Mouse (Mus musculus): ENCODE measurements around the gene Palld.

The Palld gene

DNA sequence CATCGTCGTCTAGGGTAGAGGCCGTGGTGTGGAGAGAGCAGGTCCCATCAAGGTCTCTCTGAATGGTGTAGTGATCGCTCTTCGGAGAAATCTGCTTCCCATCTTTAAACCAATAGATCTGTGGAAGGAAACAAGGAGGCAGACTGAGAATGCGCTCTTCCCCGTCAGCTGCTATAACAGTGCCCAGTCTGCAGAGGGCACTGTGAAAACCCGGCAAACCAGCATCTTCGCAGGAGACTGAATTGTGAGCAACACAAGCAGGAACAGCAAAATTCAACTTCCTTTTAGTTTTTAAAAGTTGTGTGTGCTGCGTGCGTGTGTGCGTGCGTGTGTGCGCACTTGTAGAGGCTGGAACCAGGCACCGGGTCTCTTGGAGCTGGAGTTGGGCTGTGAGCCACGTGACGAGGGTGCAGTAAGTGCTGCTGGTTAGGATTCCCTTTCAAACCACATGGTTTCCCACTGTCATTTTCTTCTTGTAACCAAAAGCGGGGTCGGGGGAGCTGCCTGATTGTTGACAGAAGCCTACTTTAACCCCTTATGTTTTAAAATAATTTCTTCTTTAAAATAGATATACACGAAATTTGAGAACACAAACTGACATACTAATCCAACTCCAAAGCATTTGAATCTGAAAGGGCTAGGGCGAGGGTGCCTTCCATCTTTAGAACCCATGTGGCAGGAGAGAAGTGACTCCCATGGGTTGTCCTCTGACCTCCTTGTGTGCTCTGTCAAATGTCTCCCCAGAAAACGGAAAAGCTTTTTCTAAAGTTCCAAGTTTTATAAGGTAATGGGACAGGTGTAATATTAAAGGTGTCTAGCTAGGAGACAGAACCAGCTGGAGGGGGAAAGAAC lies 370.3 kb downstream of the Palld start:
- in situ Hi-C loops (cut with MboI; ENCODE audit: unreplicated experiment in 2 of 2): loop anchor here in 1 of 2 experiments (25.0 kb wide), 1 partner anchor 1020 kb away; the partner anchor contains the start of genes Aadat and Gm10283

DNA sequence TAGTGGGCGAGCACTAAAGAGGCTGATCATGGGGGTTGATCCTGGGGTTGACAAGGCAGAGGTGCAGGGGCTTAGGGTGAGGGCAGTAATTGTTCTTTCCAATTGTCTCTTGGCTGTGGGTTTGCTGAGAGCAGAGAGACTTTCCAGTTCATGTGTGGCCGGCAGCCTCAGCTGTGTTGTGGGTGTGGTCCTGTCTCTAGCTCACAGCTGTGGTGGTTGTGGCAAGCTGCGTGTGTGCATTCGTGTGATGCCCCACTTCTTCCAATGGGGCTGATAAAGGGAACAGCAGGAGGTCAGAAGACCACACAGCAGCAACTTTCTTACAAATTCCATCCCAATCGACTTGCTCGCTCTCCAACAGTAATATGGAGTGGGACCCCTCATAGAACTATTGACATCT lies 373.8 kb downstream of the Palld start:
- in situ Hi-C loops (cut with MboI; ENCODE audit: unreplicated experiment in 2 of 2): loop anchor here in 1 of 2 experiments (25.0 kb wide), 1 partner anchor 1016 kb away; the partner anchor contains the start of genes Aadat and Gm10283

DNA sequence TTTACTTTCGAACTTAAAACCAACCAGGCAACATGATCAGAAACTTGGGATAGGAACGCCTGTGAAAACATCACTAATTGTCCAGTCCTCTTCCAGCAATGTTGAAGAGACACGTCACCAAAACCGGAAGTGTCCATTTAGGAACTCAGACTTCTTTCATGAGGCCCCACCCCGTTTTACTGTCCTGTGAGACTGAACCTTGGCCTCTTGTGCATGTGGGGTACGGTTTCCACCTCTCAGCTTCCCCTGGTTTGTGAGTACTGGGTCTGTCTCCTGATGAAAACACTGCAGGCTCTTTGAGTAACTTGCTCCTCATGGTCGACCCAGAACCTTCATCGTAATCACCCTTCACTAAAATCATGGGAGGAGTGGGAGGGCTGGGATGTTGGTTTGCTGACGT lies 374.3 kb downstream of the Palld start:
- in situ Hi-C loops (cut with MboI; ENCODE audit: unreplicated experiment in 2 of 2): loop anchor here in 1 of 2 experiments (25.0 kb wide), 1 partner anchor 1016 kb away; the partner anchor contains the start of genes Aadat and Gm10283

DNA sequence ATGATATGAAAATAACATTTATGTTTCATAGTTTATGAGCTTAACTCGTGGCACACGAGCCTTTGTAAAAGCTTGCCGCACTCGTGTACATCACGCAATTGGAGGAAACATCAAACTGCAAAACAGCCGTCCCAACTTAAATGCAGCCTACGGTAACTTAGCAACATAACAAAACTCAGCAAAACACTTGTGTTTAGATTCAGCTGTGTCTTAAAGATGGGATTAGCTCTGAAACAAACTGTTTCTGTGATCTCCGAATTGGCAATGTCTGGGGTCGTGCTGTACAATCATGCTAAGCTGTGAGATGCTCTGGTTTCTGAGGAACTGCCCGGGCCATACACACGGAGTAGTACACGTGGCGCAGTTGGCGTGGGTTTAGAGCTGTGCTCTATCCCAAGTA lies 375.5 kb downstream of the Palld start:
- in situ Hi-C loops (cut with MboI; ENCODE audit: unreplicated experiment in 2 of 2): loop anchor here in 1 of 2 experiments (25.0 kb wide), 1 partner anchor 1015 kb away; the partner anchor contains the start of genes Aadat and Gm10283

DNA sequence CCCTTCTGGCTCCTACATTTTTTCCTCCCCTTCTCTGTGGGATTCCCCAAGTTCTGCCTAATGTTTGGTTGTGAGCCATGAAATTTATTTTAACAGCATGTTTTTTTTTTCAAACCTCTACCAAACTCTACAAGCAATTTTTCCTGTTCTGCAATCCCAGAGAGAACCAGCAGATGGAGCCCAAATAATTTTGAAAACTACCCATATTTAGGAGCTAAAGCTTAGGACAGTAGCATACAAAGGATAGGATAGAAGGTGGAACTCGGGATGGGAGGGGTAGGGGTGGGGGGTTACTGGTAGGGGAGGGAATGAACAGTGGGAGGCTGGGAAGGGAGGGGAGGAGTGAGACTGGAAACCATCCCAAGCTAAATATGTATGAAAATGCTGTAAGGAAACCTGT lies 380.4 kb downstream of the Palld start:
- in situ Hi-C loops (cut with MboI; ENCODE audit: unreplicated experiment in 2 of 2): loop anchor here in 1 of 2 experiments (25.0 kb wide), 1 partner anchor 910 kb away; no protein-coding TSS in a partner anchor

DNA sequence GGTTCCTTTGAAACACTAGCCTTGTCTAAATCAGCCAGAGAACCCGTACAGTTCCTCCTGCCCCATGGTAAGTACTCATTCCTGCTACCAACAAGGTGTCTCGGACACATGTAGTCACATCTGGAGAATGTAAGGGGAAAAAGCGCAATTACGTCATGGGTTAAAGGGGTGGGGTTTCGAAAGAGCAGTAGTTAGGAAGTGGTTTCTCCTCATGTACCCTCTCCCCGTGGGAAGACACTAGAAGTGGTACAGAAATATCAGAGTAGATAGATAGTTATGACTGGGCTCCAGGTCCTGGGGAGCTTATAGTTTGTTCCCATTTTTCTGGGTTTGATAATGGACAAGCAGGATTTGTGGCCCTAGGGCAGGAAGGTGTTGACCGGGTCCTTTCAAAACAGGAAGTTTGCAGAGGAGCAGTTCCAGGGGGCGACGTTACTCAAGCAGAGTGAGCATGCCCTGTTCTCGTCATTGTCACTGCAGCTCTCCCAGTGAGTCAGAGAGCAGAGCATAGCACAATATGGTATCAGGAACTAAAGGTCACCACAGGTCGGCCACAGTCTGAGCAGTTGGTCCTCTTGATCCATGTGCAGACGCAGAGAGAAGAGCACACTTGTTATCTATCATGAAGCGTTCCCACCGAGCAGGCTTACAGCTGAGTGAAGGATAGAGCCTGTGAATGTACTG lies 384.8 kb downstream of the Palld start:
- in situ Hi-C loops (cut with MboI; ENCODE audit: unreplicated experiment in 2 of 2): loop anchor here (5.0 to 25.0 kb wide), 5 partner anchors 133 to 905 kb away; no protein-coding TSS in a partner anchor

DNA sequence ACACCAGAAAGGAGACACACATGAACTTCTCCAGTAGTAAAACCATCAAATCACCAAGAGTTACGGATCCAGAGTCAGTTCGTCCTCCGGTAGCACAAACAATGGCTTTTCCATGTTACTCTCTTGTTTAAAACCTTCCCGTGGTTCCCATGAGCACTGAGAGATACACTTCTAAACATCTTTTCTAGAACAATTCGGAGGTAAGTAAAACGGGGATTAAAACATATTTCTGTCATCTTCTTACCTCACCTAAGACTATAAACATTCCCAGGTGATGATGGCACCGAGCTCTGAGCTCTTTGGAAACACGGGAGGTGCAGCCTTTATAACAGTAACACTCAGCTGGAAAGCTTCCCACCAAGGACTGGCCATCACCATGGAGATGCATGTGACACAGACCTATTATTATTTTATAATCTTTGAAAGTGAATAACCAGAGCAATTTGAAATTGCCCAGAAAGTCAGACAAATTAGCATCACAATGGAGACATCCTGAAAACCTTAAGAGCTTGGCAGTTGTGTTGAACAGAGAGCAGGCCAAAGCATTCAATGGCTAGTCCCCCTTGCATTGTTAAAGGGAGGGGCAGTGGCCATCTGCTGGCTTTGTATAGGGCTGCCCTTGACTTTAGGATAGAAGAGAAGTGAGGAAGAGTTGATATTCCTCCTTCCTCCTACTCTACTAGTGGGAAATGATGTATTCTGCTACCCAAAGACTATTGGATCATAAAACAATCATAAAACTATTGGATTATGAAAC lies 385.6 kb downstream of the Palld start:
- in situ Hi-C loops (cut with MboI; ENCODE audit: unreplicated experiment in 2 of 2): loop anchor here (5.0 to 25.0 kb wide), 5 partner anchors 132 to 905 kb away; no protein-coding TSS in a partner anchor

DNA sequence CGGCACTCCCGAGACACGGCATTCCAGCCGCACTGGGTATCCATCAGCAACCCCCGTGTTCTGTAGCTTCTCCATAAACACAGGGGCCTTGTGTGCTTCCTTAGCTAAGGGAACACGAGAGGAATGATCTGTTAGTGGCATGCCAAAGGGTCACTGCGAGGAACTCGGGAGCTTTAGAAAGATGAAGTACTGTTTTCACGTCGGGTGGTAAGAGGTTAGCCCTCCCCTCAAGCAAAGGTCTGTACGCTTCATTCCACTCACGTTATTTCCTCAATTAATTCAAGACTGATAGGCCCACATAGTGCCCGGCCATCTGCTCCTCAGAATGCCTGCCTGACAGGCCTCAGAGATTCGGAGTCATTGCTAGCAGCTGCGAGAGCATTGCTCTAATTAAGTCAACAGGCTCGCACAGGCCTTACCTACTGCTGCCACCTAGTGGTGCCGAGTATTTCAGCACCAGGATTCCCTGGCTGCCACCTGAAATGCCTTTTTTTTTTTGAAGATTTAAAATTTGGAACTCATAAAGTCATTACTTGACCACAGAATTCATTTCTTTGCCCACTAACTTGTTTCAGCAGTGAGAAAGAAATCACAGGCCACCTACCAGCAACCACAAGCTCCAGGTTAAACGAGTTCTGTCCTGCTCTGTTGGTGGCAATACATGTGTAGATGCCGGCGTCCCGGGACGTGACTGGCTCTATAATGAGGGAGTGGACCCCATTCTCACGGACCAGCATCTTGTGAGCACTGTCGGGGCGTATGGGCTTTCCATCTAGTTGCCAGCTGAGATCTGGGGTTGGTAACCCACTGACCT lies 386.4 kb downstream of the Palld start:
- in situ Hi-C loops (cut with MboI; ENCODE audit: unreplicated experiment in 2 of 2): loop anchor here (5.0 to 25.0 kb wide), 5 partner anchors 131 to 904 kb away; no protein-coding TSS in a partner anchor

DNA sequence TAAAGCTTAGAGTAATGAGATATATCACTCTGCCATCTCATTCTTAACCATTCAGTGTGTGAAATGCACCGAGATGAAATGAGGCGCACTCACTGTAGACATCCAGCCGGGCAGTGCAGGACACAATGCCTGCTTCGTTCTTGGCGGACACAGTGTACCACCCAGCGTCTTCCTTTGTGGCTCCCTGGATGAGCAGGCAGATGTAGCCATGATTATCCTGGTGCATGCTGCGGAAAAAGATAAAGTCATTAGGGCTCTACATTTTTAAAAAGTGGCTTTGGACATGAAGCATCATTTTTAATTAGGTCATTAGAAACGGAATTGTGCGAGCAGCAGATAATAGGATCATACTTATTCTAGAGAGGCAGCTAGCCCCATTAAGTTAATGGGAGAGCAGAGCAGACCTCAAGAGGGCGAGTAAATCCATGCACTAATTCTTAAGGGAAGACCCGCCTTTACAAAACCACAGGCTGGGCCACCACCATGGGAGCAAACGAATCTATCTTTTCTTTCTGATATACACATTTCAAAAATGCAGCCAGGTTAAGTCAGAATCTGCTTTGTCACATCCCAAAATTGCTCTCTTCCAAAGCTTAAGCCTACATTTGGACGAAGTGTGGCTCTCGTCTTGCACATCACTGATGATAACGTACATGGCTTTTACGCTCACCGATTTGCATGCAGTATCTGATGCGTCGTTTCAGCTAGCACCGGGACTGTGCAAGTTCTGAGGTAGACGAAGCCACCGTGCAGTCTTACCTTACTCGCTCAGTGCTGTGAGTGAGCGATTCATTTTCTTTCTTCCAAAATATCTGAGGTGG lies 387.2 kb downstream of the Palld start:
- in situ Hi-C loops (cut with MboI; ENCODE audit: unreplicated experiment in 2 of 2): loop anchor here (5.0 to 25.0 kb wide), 5 partner anchors 131 to 903 kb away; no protein-coding TSS in a partner anchor

DNA sequence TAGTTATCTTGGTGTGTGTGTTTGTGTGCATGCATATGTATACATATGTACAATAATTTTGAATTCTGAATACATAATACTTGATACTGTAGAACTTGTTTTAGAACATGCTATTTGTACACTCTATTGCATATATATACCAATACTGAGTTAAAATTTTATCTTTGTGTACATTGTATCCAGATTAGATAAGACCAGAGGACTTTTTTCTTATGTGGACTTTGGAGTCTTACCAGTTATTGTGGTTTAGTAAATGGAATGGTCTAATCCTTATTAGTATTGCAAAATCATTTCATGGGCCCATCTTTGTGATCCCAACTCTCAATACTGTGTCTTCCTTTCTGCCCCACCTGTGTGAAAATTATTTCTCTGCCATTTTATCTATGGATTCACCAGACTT lies 400.2 kb downstream of the Palld start:
- in situ Hi-C loops (cut with MboI; ENCODE audit: unreplicated experiment in 2 of 2): loop anchor here in 1 of 2 experiments (25.0 kb wide), 1 partner anchor 890 kb away; no protein-coding TSS in a partner anchor

DNA sequence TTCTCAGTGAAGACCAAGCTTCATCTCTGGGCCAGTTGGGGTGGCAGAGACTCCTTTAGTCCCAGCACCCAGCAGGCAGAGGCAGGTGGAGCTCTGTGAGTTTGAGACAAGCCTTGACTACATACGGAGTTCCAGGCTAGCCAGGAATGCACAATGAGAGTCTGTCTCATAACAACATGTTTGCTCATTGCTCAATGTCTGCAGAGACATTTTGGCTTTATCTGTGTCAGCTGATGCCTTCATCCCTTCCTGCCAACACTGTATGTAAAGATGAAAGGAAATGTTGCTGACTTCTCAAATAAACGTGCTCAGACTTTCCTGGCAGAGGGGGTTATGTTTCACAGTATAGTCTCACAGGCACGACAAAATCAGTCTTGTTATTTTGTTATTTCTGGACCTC lies 401.6 kb downstream of the Palld start:
- in situ Hi-C loops (cut with MboI; ENCODE audit: unreplicated experiment in 2 of 2): loop anchor here in 1 of 2 experiments (25.0 kb wide), 1 partner anchor 889 kb away; no protein-coding TSS in a partner anchor

DNA sequence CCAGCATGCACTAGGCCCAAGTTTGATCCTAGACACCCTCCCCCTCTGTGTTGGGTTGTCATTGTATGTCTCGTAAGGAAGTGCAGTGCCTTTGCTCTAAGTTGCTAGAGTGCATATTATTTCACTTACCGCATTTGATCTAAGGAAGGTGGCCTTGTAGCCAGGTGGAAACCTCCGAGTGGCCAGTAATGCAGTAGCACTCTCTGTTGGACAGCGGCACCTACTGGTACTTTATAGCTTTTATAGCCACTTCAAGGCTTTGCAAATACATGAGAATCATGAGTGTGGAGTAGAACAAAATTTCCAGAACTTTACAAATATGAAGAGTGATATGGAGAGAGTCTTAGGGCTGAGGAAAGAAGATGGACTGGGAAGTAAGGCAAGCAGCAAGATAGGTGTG lies 403.5 kb downstream of the Palld start:
- in situ Hi-C loops (cut with MboI; ENCODE audit: unreplicated experiment in 2 of 2): loop anchor here (25.0 kb wide), 1 partner anchor 612 kb away; the partner anchor contains the start of gene Hpf1 (in 2 of the 2)

DNA sequence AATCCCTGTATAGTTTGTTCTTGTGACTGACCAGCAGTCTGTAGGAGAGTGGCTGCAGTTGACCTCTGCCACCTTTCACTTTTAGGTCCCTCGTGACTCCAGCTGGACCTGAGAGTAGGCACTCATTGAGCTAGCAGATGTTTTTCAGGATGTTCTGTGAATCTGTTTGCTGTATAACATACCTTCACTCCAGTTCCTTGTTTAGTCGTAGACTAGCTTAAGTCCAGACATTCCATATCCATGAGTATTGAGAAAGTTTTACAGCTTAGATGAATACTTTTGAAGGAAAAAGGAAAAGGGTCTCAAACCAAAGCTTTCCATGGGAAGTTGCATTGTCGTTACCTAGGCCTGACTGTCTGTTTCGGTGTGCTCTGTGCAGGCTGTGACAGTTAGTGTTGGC lies 405.4 kb downstream of the Palld start:
- in situ Hi-C loops (cut with MboI; ENCODE audit: unreplicated experiment in 2 of 2): loop anchor here (25.0 kb wide), 1 partner anchor 610 kb away; the partner anchor contains the start of gene Hpf1 (in 2 of the 2)

DNA sequence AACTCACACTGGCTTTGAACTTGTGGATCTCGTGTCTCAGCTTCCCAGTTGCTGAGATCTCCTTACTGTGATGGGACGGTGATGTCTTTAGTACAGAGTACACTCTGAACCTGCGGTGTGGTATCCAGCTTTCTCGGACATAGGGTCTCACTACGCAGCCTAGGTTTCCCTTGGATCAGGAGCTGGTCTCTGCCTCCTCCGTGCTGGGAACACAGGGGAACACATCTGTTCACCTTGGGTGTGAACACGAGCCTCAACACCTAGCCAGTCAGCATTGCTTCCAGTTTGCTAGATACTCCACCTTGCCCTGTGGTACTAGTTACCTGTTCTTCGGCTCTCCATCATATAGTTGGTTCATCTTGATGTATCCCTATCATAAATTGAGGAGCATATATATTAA lies 413.9 kb downstream of the Palld start:
- in situ Hi-C loops (cut with MboI; ENCODE audit: unreplicated experiment in 2 of 2): loop anchor here (5.0 to 25.0 kb wide), 5 partner anchors 204 to 601 kb away; partner anchors contain the start of genes Hpf1 (in 2 of the 2) and Sh3rf1 (in 1 of the 2)

DNA sequence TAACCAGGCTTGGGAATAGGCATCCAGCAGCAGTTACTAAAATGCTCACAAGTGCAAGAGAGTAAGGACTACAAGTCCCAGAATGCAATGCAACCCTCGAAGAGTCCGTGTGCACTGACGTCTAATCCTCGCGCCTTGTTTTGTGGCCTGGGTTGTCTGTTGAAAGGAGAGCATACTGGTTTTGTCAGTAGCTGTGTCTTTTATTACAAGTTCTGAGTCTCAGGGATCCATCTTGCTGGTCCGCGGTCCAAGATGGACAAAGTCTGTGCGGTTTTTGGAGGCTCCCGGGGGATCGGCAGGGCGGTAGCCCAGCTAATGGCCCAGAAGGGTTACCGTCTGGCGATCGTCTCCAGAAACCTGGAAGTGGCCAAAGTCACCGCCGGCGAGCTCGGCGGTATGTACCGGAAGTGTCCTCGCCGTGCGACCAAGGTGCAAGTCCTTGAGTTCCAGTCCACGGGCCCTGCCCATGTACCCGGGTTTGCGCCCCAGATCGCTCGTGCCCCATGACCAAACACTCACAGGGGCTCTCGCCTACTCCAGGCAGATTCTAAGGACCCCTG lies 414.8 kb downstream of the Palld start, which contains the start of gene Cbr4:
Cbr4 (plus strand) TSS at position 138 of the 560 bp plus-strand sequence.
- in situ Hi-C loops (cut with MboI; ENCODE audit: unreplicated experiment in 2 of 2): loop anchor here (5.0 to 25.0 kb wide), 5 partner anchors 203 to 600 kb away; partner anchors contain the start of genes Hpf1 (in 2 of the 2) and Sh3rf1 (in 1 of the 2)

DNA sequence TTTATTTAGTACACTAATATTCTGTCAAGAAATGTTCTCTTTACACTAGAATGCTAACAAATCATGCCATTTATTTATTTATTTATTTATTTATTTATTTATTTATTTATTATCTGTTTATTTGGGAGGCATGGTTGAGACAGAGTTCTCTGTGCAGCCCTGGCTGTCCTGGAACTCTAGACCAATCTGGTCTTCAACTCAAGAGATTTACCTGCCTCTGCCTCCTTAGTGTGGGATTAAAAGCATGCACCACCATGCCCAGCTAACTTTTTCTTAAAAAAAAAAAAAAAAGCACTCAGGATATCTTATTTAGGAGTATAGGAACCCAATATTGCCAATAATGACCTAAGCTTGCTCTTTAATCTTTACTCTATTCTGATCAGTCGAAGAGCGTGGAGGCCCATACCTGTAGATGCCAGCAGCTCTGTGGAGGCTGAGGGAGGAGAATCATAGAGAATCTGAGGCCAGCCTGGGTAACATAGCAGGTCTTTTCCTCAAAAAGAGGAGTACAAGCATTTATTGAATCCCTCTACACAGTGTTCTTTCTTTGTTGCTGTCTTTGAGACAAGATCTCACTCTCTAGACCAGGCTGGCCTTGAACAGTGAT lies 415.5 kb downstream of the Palld start:
- in situ Hi-C loops (cut with MboI; ENCODE audit: unreplicated experiment in 2 of 2): loop anchor here (5.0 to 25.0 kb wide), 5 partner anchors 202 to 600 kb away; partner anchors contain the start of genes Hpf1 (in 2 of the 2) and Sh3rf1 (in 1 of the 2)

All from v-Abl transformed pro-B cells (cell line).